Mouse (Mus musculus) midbrain, embryonic 14.5 days (tissue): ENCODE measurements around the gene Mia3. TPM values are rescaled to one million over a fixed set of nuclear protein-coding genes. Genes with fewer than 3 reads are reported as not detected.
A peak's percentile ranks its signal among the peaks of the same experiment; 100 is the strongest.
"Not testable (repeated sequence)": the region's sequence is repeated elsewhere in the genome, so short reads cannot be mapped to it uniquely, and the experiment has no call there.

Experiments
- ATAC-seq: fragments of 200-750 bp; cut with Nextera tagmentation; 2 replicates; pipeline ENCODE4 v1.8.0; 2017; ENCODE audit warnings: moderate number of reproducible peaks, moderate library complexity; ENCODE audit not compliant: low FRiP score, low TSS enrichment
- DNase-seq: peaks from one replicate; pipeline ENCODE4 v3.0.0-alpha.2; 2015
- H3K27ac ChIP-seq: fragments of 300-500 bp; sonication (generic); replicated peaks from 2 replicates; pipeline ENCODE4 v1.5.1; 2014; ENCODE audit warnings: mild to moderate bottlenecking, low read depth, low read length, moderate library complexity
- H3K27me3 ChIP-seq: fragments of 300-500 bp; sonication (generic); 2 replicates; pipeline ENCODE4 v1.6.1; 2014; ENCODE audit warnings: low read length, control low read depth, mixed read lengths; ENCODE audit not compliant: control insufficient read depth, insufficient read depth
- H3K36me3 ChIP-seq: fragments of 300-500 bp; sonication (generic); 2 replicates; pipeline ENCODE4 v1.6.1; 2014; ENCODE audit warnings: low read length, control low read depth; ENCODE audit not compliant: control insufficient read depth, insufficient read depth
- H3K4me1 ChIP-seq: fragments of 300-500 bp; sonication (generic); 2 replicates; pipeline ENCODE4 v1.6.1; 2014; ENCODE audit warnings: mild to moderate bottlenecking, antibody characterized with exemption, low read length, control low read depth; ENCODE audit not compliant: control insufficient read depth, insufficient read depth
- H3K4me2 ChIP-seq: fragments of 300-500 bp; sonication (generic); 2 replicates; pipeline ENCODE4 v1.6.1; 2014; ENCODE audit warnings: mild to moderate bottlenecking, low read length, moderate library complexity
- H3K4me3 ChIP-seq: fragments of 300-500 bp; sonication (generic); replicated peaks from 2 replicates; pipeline ENCODE4 v1.5.1; 2014; ENCODE audit warnings: low read depth, low read length
- H3K9ac ChIP-seq: fragments of 300-500 bp; sonication (generic); replicated peaks from 2 replicates; pipeline ENCODE4 v1.6.1; 2014; ENCODE audit warnings: mild to moderate bottlenecking, low read length, moderate library complexity
- H3K9me3 ChIP-seq: fragments of 300-500 bp; sonication (generic); 2 replicates; pipeline ENCODE4 v1.6.1; 2016; ENCODE audit warnings: low read length, control low read depth, mixed read lengths; ENCODE audit not compliant: control insufficient read depth
- WGBS: fragments of 180-500 bp; shearing (Covaris S2); extraction: QIAGEN DNeasy Blood & Tissue Kit; methylation state at CpG from one replicate; pipeline ENCODE4 v1.1.7; 2014; 5-methylcytosine and 5-hydroxymethylcytosine counted together
- polyA plus RNA-seq: library from polyadenylated mRNA; unstranded; fragments of >200 nt; fragmentation: Nextera tagmentation; extraction: Ambion mirVana; gene quantifications from 2 replicates; pipeline ENCODE4 v1.2.1, GENCODE M21; 2014

Gene Mia3
- polyA plus RNA-seq, 1 experiment from 2014 or later: 117 TPM

- no peak overlapping the region for H3K9ac ChIP-seq
- no peak overlapping the region for H3K4me3 ChIP-seq
- no peaks in the 10 kb centered on the region for H3K27me3 ChIP-seq
- DNase-seq: no peak
- no peak overlapping the region for H3K27ac ChIP-seq
- no peak for ATAC-seq
- H3K9me3 ChIP-seq: no peaks in the 10 kb centered on the region
- no peak overlapping the region for H3K4me2 ChIP-seq
- no peaks in the 10 kb centered on the region for H3K4me1 ChIP-seq
- H3K36me3 ChIP-seq: peaks cover 60% of the 10 kb centered on the region
- 93% methylated on average over 5 of the region's 5 CpGs for WGBS
Observed at GRCm38 (mm10) chr1:183362301-183362700, 7.1 kb downstream of the Mia3 start.

- Histone ChIP-seq H3K9me3 (no peaks in the 10 kb centered on the region), H3K4me2 (no peak overlapping the region), H3K4me3 (no peak overlapping the region), H3K9ac (no peak overlapping the region), H3K4me1 (no peaks in the 10 kb centered on the region), H3K36me3 (peaks cover 73% of the 10 kb centered on the region), H3K27me3 (no peaks in the 10 kb centered on the region), H3K27ac (no peak overlapping the region)
- WGBS: 91% methylated on average over 3 of the region's 3 CpGs
- DNase-seq (no peak), ATAC-seq (no peak)
Observed at GRCm38 (mm10) chr1:183358901-183359300, 10.5 kb downstream of the Mia3 start.

- Histone ChIP-seq H3K4me2 (no peak overlapping the region), H3K4me3 (no peak overlapping the region), H3K9ac (no peak overlapping the region), H3K9me3 (no peaks in the 10 kb centered on the region), H3K27ac (no peak overlapping the region), H3K4me1 (0 out of 2 replicates have a peak, but pooled peaks cover 10% of the 10 kb centered on the region), H3K36me3 (peaks cover 40% of the 10 kb centered on the region), H3K27me3 (no peaks in the 10 kb centered on the region)
- ATAC-seq: no peak
- WGBS: 28% methylated on average over 6 of the region's 6 CpGs
- peak; percentile 88 for DNase-seq
Observed at GRCm38 (mm10) chr1:183349840-183350239, 19.5 kb downstream of the Mia3 start.

GRCm38 (mm10) chr1:183345817-183346195 is 23.5 kb downstream of the Mia3 start:
- Histone ChIP-seq H3K36me3 (peaks cover 30% of the 10 kb centered on the region), H3K9ac (peak overlapping the region; percentile 91), H3K4me1 (0 out of 2 replicates have a peak, but pooled peaks cover 10% of the 10 kb centered on the region), H3K4me3 (peak overlapping the region; percentile 99), H3K4me2 (peak overlapping the region; percentile 86), H3K27ac (peak overlapping the region; percentile 86), H3K27me3 (no peaks in the 10 kb centered on the region), H3K9me3 (no peaks in the 10 kb centered on the region)
- ATAC-seq: no peak
- 8% methylated on average over 10 of the region's 10 CpGs for WGBS
- no peak for DNase-seq

- Histone ChIP-seq H3K9ac (peak overlapping the region; percentile 91), H3K27me3 (no peaks in the 10 kb centered on the region), H3K27ac (peak overlapping the region; percentile 86), H3K9me3 (no peaks in the 10 kb centered on the region), H3K4me2 (peak overlapping the region; percentile 86), H3K4me1 (0 out of 2 replicates have a peak, but pooled peaks cover 10% of the 10 kb centered on the region), H3K4me3 (peak overlapping the region; percentile 99), H3K36me3 (peaks cover 36% of the 10 kb centered on the region)
- ATAC-seq: peak; percentile 98
- under 1% methylated on average over 72 of the region's 72 CpGs for WGBS
- DNase-seq: peak; percentile 96
Observed at GRCm38 (mm10) chr1:183344886-183345816, 24.2 kb downstream of the Mia3 start.

- not testable (repeated sequence) for H3K9me3 ChIP-seq, DNase-seq, H3K4me2 ChIP-seq, H3K27ac ChIP-seq, H3K27me3 ChIP-seq, H3K4me3 ChIP-seq, ATAC-seq, H3K9ac ChIP-seq
- WGBS: 96% methylated on average over 1 of the region's 1 CpGs
- Histone ChIP-seq H3K4me1 (0 out of 2 replicates have a peak, but pooled peaks cover 10% of the 10 kb centered on the region), H3K36me3 (peaks cover 42% of the 10 kb centered on the region)
Observed at GRCm38 (mm10) chr1:183342902-183343301, 26.5 kb downstream of the Mia3 start.

- H3K4me3 ChIP-seq: no peak overlapping the region
- no peaks in the 10 kb centered on the region for H3K27me3 ChIP-seq
- no peak overlapping the region for H3K27ac ChIP-seq
- no peak for ATAC-seq
- no peaks in the 10 kb centered on the region for H3K4me1 ChIP-seq
- no peak overlapping the region for H3K9ac ChIP-seq
- no peak overlapping the region for H3K4me2 ChIP-seq
- H3K36me3 ChIP-seq: peaks cover 88% of the 10 kb centered on the region
- no peak for DNase-seq
- 95% methylated on average over 8 of the region's 8 CpGs for WGBS
- no peaks in the 10 kb centered on the region for H3K9me3 ChIP-seq
Observed at GRCm38 (mm10) chr1:183327171-183327570, 42.2 kb downstream of the Mia3 start.

GRCm38 (mm10) chr1:183324433-183324832 is 44.9 kb downstream of the Mia3 start:
- no peaks in the 10 kb centered on the region for H3K4me1 ChIP-seq
- ATAC-seq (no peak), DNase-seq (no peak)
- peaks cover 82% of the 10 kb centered on the region for H3K36me3 ChIP-seq
- no peak overlapping the region for H3K27ac ChIP-seq
- H3K4me2 ChIP-seq: no peak overlapping the region
- H3K27me3 ChIP-seq: no peaks in the 10 kb centered on the region
- no peaks in the 10 kb centered on the region for H3K9me3 ChIP-seq
- no peak overlapping the region for H3K9ac ChIP-seq
- no peak overlapping the region for H3K4me3 ChIP-seq
- WGBS: 97% methylated on average over 6 of the region's 6 CpGs

- 98% methylated on average over 2 of the region's 2 CpGs for WGBS
- H3K4me3 ChIP-seq: no peak overlapping the region
- no peaks in the 10 kb centered on the region for H3K4me1 ChIP-seq
- H3K4me2 ChIP-seq: no peak overlapping the region
- H3K9me3 ChIP-seq: no peaks in the 10 kb centered on the region
- ATAC-seq (no peak), DNase-seq (no peak)
- peaks cover 82% of the 10 kb centered on the region for H3K36me3 ChIP-seq
- no peak overlapping the region for H3K9ac ChIP-seq
- H3K27ac ChIP-seq: no peak overlapping the region
- no peaks in the 10 kb centered on the region for H3K27me3 ChIP-seq
Observed at GRCm38 (mm10) chr1:183323923-183324322, 45.4 kb downstream of the Mia3 start.
